Mouse (Mus musculus): ENCODE measurements at regions not wholly inside any gene's neighbourhood (a gene's known extent, or its start where the extent isn't known, plus 50 kb on each side); places are given as distances from the start of the nearest gene placed in this dataset.

- no peak for TF ChIP-seq POLR2A (IDR thresholded peaks at IDR 0.05; ENCODE audit: low read depth, low read length)
- no peak for TF ChIP-seq CTCF (conservative IDR thresholded peaks at IDR 0.05; ENCODE audit: insufficient read depth, insufficient read length, low read depth, low read length)
Measured at GRCm38 (mm10) chr10:37231159-37231558, 92.4 kb upstream of the Marcks start.

Data from kidney, adult 2 months (tissue).